Mouse (Mus musculus) urinary bladder, postnatal 25 days (tissue): ENCODE measurements around the gene Chd9.

Experiments
- DNase-seq: peaks from one replicate; pipeline ENCODE4 v3.0.0; 2022; ENCODE audit warnings: low spot score

The Chd9 gene

DNA sequence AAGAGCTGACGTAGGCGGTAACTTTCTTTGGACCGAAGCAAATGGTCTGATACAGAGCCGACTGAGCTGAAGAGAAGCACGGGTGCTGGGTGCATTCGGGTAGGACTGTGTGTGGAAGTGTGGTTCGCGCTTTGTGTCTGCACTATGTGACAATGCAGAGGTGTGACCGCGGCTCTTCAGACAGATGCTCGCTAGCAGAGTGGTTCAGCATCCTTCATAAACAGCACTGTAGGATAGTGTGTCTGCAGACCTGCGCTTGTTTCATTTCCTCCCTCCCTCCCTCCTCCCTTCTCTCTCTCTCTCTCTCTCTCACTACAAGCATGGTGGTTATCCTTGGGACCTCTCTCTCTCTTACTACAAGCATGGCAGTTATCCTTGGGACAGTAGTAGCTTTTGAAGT, 254.3 kb downstream of the Chd9 start:
- no peak for DNase-seq

DNA sequence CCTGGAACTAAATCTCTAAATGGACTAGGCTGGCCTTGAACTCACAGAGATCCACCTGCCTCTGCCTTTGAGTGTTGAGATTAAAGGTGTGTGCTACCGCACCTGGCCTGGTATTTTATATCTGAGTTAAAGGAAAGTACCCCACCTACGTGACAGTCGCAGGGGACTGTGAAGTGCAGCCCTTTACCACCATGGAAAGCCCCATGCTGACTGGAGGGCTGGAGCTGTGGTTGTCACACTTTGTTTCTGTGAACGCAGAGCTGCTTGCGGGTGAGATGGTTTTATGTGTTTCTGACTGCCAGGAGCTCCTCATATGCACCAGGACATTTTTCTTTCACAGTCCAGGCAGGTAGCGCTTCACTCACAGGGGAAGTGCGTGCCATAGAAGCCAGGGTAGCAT, 260.3 kb downstream of the Chd9 start:
- DNase-seq, result no peak

DNA sequence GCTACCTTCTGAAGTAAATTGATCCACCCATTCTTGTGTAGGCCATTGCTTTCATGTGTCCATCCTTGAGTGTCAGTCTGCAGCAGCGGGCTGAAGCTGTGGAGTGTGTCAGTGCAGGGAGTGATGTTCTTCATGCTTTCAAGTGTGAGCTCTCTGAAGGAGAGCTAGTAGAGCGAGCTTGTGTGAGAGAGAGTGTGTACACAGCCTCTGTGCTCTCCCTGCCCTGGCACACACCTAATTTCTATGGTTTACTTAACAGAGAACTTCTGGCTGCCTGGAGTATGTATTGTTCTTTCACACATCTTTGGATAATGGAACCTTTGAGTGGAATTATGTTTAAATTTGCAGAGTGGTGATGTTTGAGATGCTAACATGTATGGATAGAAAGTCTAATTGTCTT, 261.4 kb downstream of the Chd9 start:
- DNase-seq, result no peak

DNA sequence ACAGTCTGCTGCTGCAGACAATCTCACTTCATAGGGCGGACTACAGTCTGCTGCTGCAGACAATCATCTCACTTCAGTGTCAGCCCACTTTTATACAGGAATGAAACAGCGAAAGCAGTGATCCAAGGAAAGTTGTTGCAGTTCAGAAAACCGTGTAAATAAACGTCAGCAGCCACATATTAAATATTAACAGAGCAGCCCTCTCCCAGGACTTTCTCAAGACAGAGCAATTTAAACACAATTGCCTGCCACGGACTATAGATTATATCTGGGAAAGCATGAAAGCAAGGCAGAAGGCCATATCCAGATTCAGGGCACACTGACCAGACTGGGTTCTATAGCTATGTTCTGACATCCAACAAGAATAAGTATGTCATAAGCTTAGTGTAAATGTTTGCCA, 266.0 kb downstream of the Chd9 start:
- DNase-seq, result no peak

DNA sequence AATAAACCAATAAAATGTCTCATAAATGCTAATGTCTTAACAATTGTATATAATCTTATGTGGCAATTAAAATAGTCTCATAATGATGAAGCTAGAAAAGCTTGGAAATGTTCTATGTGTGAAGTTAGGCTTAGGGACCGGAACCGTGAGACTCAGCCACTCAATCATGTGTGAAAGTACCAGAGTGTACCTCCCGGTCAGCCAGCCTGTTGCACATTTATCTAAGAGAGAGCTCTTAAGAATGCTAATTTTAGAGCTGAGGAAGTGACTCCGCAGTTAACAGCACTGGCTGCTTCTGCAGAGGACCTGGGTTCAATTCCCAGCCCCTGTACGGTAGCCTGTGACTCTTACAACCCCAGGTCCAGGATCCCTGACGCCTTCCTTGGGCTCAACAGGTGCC, 270.0 kb downstream of the Chd9 start:
- DNase-seq, result no peak
